Mouse (Mus musculus): ENCODE data around the gene Gm29276.
"Not testable (repeated sequence)": the region's sequence is repeated elsewhere in the genome, so short reads cannot be mapped to it uniquely, and the experiment has no call there.

Gene Gm29276

GRCm38 (mm10) chrY:42582150-42582549, at the start of gene Gm29276:
Gm29276 (minus strand) TSS chrY:42582250.
- in situ Hi-C loops (cut with MboI; ENCODE audit: low pct_unique_long_range_greater_than_20kb in 1 of 2, low sequenced_read_pairs in 2 of 2, unreplicated experiment in 1 of 2), result not testable (repeated sequence)

Data from mouse embryonic stem cell (cell line).